Mouse (Mus musculus) liver, postnatal 0 days (tissue): ENCODE measurements around the gene Ccdc121. TPM values are rescaled to one million over a fixed set of nuclear protein-coding genes. Genes with fewer than 3 reads are reported as not detected.

Source experiments
- ATAC-seq: fragments of 200-750 bp; cut with Nextera tagmentation; 2 replicates; pipeline ENCODE4 v1.8.0; 2017; ENCODE audit warnings: mild to moderate bottlenecking, moderate library complexity
- DNase-seq: peaks from one replicate; pipeline ENCODE4 v3.0.0-alpha.2; 2016
- H3K27ac ChIP-seq: fragments of 300-500 bp; sonication (generic); 2 replicates; pipeline ENCODE4 v1.5.1; 2014; ENCODE audit warnings: antibody characterized with exemption, moderate library complexity, mild to moderate bottlenecking, low read depth
- H3K27me3 ChIP-seq: fragments of 300-500 bp; sonication (generic); 2 replicates; pipeline ENCODE4 v1.6.1; 2014; ENCODE audit warnings: low read length, control low read depth, mixed read lengths; ENCODE audit not compliant: insufficient read depth
- H3K36me3 ChIP-seq: fragments of 300-500 bp; sonication (generic); replicated peaks from 2 replicates; pipeline ENCODE4 v1.6.1; 2014; ENCODE audit warnings: mild to moderate bottlenecking, control low read depth, low read length, moderate library complexity, mixed read lengths; ENCODE audit not compliant: insufficient read depth
- H3K4me1 ChIP-seq: fragments of 300-500 bp; sonication (generic); 2 replicates; pipeline ENCODE4 v1.6.1; 2014; ENCODE audit warnings: antibody characterized with exemption, mild to moderate bottlenecking, control low read depth; ENCODE audit not compliant: insufficient read depth
- H3K4me2 ChIP-seq: fragments of 300-500 bp; sonication (generic); 2 replicates; pipeline ENCODE4 v1.6.1; 2014; ENCODE audit warnings: low read depth, mild to moderate bottlenecking, low read length, moderate library complexity, mixed read lengths
- H3K4me3 ChIP-seq: fragments of 300-500 bp; sonication (generic); 2 replicates; pipeline ENCODE4 v1.5.1; 2014; ENCODE audit warnings: low read depth, low read length
- H3K9ac ChIP-seq: fragments of 300-500 bp; sonication (generic); replicated peaks from 2 replicates; pipeline ENCODE4 v1.6.1; 2014; ENCODE audit warnings: mild to moderate bottlenecking, moderate library complexity
- H3K9me3 ChIP-seq: fragments of 300-500 bp; sonication (generic); 2 replicates; pipeline ENCODE4 v1.6.1; 2016; ENCODE audit warnings: mild to moderate bottlenecking, control low read depth, low read length, mixed read lengths
- CTCF ChIP-seq: sonication (generic); IDR thresholded peaks from 2 replicates; pipeline ENCODE4 v1.5.1; 2016; ENCODE audit warnings: antibody characterized with exemption, low read depth
- EP300 ChIP-seq: IDR thresholded peaks from 2 replicates; pipeline ENCODE4 v1.6.1; 2016; ENCODE audit warnings: antibody characterized with exemption, low read depth, mild to moderate bottlenecking
- WGBS: fragments of 180-500 bp; shearing (Covaris S2); extraction: QIAGEN DNeasy Blood & Tissue Kit; methylation state at CpG from one replicate; pipeline ENCODE4 v1.1.7; 2014; ENCODE audit not compliant: insufficient replicate concordance; 5-methylcytosine and 5-hydroxymethylcytosine counted together
- polyA plus RNA-seq: library from polyadenylated mRNA; unstranded; fragments of >200 nt; fragmentation: Nextera tagmentation; extraction: Ambion mirVana; gene quantifications from 2 replicates; pipeline ENCODE4 v1.2.1, GENCODE M21; 2015

Gene Ccdc121
- polyA plus RNA-seq, 1 experiment from 2014 or later: not detected

GRCm38 (mm10) chr1:181462051-181462905 lies 49.0 kb downstream of the Ccdc121 start:
- ATAC-seq (no peak), DNase-seq (no peak)
- WGBS: 35% methylated on average over 8 of the region's 8 CpGs
- Histone ChIP-seq H3K9me3 (no peaks in the 10 kb centered on the region), H3K36me3 (no peaks in the 10 kb centered on the region), H3K4me2 (no peak overlapping the region), H3K27me3 (no peaks in the 10 kb centered on the region), H3K4me1 (0 out of 2 replicates have a peak, but pooled peaks cover 6% of the 10 kb centered on the region), H3K4me3 (no peak overlapping the region), H3K27ac (no peak overlapping the region), H3K9ac (no peak overlapping the region)
- TF ChIP-seq EP300 (no peak), CTCF (no peak)

DNA sequence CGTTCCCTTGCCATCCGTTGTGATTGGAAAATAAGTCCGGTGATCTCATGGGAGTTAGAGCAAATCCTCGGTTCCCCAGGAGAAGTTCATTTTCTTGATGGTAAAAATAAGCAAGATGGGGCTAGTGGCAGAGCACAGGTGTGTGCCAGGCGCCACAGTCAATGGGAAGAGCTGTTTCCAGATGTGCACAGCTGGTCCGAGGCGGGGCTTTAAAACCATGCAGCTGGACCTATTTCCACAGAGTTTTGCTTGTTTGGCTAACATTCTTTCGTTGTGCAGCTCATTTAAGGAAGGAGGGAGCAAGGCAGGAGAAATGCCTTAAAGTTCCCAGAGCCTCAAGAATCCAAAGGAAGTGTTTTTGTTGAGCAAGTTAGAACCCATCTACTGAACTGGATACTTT lies 49.8 kb downstream of the Ccdc121 start:
- no peak overlapping the region for H3K27ac ChIP-seq
- H3K36me3 ChIP-seq: no peaks in the 10 kb centered on the region
- ATAC-seq (no peak), DNase-seq (no peak)
- no peak overlapping the region for H3K9ac ChIP-seq
- TF ChIP-seq CTCF: no peak
- no peak for TF ChIP-seq EP300
- no peaks in the 10 kb centered on the region for H3K4me1 ChIP-seq
- H3K9me3 ChIP-seq: no peaks in the 10 kb centered on the region
- H3K4me3 ChIP-seq: no peak overlapping the region
- no peak overlapping the region for H3K4me2 ChIP-seq
- 75% methylated on average over 8 of the region's 8 CpGs for WGBS
- no peaks in the 10 kb centered on the region for H3K27me3 ChIP-seq

DNA sequence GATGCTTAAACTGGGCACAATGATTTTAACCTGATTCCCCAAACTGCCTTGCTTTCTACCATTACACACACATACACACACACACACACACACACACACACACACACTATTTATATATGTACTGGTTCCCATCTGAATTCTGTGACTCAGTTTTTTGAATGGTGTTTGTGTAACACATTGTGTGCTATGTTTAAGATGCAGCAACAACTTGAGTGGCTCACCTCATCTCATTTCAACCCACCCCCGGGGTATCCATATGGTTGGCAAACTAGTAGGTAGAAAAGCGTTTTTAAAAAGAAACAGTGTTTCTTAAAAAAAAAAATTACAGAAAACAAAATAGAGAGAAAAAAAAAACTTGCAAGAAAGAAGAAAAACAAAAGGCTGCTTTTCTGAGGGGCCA lies 51.0 kb downstream of the Ccdc121 start:
- no peaks in the 10 kb centered on the region for H3K9me3 ChIP-seq
- no peak overlapping the region for H3K9ac ChIP-seq
- DNase-seq: no peak
- H3K27ac ChIP-seq: no peak overlapping the region
- ATAC-seq: no peak
- H3K4me1 ChIP-seq: no peaks in the 10 kb centered on the region
- TF ChIP-seq EP300 (no peak), CTCF (no peak)
- WGBS: 70% methylated on average over 2 of the region's 2 CpGs
- no peak overlapping the region for H3K4me3 ChIP-seq
- H3K36me3 ChIP-seq: no peaks in the 10 kb centered on the region
- H3K27me3 ChIP-seq: no peaks in the 10 kb centered on the region
- H3K4me2 ChIP-seq: no peak overlapping the region

Other genes with a start within 250 kb of the Ccdc121 start
- not detected in 2 replicates for gene Cnih3, start 158.8 kb downstream of the Ccdc121 start, polyA plus RNA-seq
- 2.4 and 2.7 TPM in 2 replicates for gene Dnah14, start 65.1 kb upstream of the Ccdc121 start, polyA plus RNA-seq